Mouse (Mus musculus) brown adipose tissue, adult 24 weeks (tissue): ENCODE measurements around the gene Magea3. TPM values are rescaled to one million over a fixed set of nuclear protein-coding genes. Genes with fewer than 3 reads are reported as not detected.
"Not testable (repeated sequence)": the region's sequence is repeated elsewhere in the genome, so short reads cannot be mapped to it uniquely, and the experiment has no call there.

ENCODE experiments used
- H3K27ac ChIP-seq: fragments of 200-500 bp; replicated peaks from 2 replicates; pipeline ENCODE4 v1.5.1; 2012; ENCODE audit warnings: low read depth, mild to moderate bottlenecking, low read length
- H3K4me1 ChIP-seq: fragments of 200-500 bp; 2 replicates; pipeline ENCODE4 v1.6.1; 2012; ENCODE audit warnings: low read length, mixed read lengths; ENCODE audit not compliant: control insufficient read depth, insufficient read depth, insufficient read length
- H3K4me3 ChIP-seq: fragments of 200-500 bp; 2 replicates; pipeline ENCODE4 v1.5.1; 2012; ENCODE audit warnings: low read depth, mild to moderate bottlenecking, low read length, moderate library complexity; ENCODE audit not compliant: insufficient read depth
- polyA plus RNA-seq: library from polyadenylated mRNA; stranded (reverse); fragments of >200 nt; gene quantifications from 2 replicates; pipeline ENCODE4 v1.2.4, GENCODE M21; 2012; ENCODE audit not compliant: missing spikeins, insufficient read depth, insufficient read length

Magea3 gene
- not detected in 2 replicates for polyA plus RNA-seq

GRCm38 (mm10) chrX:154949405-154949804 lies at the start of gene Magea3:
Gene Magea3 (minus strand): TSS chrX:154949505.
- H3K4me3 ChIP-seq, H3K4me1 ChIP-seq, H3K27ac ChIP-seq: not testable (repeated sequence)

- H3K4me3 ChIP-seq, H3K4me1 ChIP-seq, H3K27ac ChIP-seq: not testable (repeated sequence)
Measured at GRCm38 (mm10) chrX:154995750-154996149, 46.4 kb upstream of the Magea3 start, which contains the start of gene Magea8. Gene Magea8 (minus strand): TSS chrX:154995850.

- H3K4me3 ChIP-seq, H3K4me1 ChIP-seq, H3K27ac ChIP-seq: not testable (repeated sequence)
Measured at GRCm38 (mm10) chrX:154935887-154936286, 13.4 kb downstream of the Magea3 start, which contains the start of gene Magea6. Gene Magea6 (minus strand): TSS chrX:154935987.

Other genes with a start within 250 kb of the Magea3 start
- not detected in 2 replicates for gene Cldn34b1, start 59.2 kb downstream of the Magea3 start, polyA plus RNA-seq
- not detected in 2 replicates for gene Magea6, start 13.5 kb downstream of the Magea3 start, polyA plus RNA-seq
- gene Magea8, start 46.3 kb upstream of the Magea3 start, polyA plus RNA-seq = not detected in 2 replicates
- not detected in 2 replicates for gene Magea5, start 113.6 kb upstream of the Magea3 start, polyA plus RNA-seq
- not detected in 2 replicates for gene Magea1, start 140.3 kb upstream of the Magea3 start, polyA plus RNA-seq
- gene Magea2, start 144.2 kb upstream of the Magea3 start, polyA plus RNA-seq = not detected in 2 replicates
- gene Cldn34b2, start 178.9 kb upstream of the Magea3 start, polyA plus RNA-seq = not detected in 2 replicates